Mouse (Mus musculus): ENCODE measurements at regions not wholly inside any gene's neighbourhood (a gene's known extent, or its start where the extent isn't known, plus 50 kb on each side); places are given as distances from the start of the nearest gene placed in this dataset.

GRCm38 (mm10) chr10:47742088-47742487, 2046.5 kb downstream of the Grik2 start:
- DNase-seq = no peak

DNA sequence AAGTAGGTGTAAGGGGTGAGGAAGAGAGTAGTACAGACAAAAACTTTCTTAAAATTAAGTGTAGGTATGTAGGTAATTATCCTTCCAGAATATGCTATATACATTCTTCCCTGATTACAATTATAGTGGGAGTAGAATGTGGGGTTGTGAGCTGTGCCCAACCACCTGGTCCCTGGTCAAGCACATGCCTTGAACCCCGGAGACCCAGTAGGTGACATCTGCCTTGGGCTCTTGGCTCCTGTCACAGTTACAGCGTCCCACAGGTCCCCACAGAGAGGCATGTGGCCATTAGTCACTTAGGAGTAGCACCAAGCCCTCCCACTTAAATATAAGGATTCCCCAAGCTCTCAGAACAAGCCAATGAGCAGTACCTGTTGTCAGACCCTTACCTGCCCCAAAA, 2046.9 kb downstream of the Grik2 start:
- DNase-seq = no peak

DNA sequence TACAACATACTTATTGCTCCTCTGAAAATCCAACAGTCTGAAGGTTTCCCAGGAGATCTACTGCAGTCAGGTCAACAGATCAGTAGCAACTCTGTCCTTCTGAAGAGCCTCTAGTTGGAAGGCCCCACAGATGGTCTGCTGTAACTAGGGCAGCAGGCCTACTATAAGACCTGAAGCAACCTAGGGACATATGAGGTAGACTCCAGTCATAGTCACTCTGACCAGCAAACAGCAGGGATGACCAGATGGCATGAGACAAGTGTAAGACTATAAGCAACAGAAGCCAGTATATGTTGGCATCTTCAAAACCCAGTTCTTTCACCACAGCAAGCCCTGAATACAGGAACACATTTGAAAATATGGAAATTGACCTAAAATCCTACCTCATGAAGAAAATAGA, 2079.8 kb downstream of the Grik2 start:
- peak; percentile 4 to 10 for DNase-seq

Data from cerebellum, postnatal 10 days (tissue).